Mouse (Mus musculus) skeletal muscle tissue, postnatal 0 days (tissue): Measurements from ENCODE around the gene Nsun4. TPM values are rescaled to one million over a fixed set of nuclear protein-coding genes. Genes with fewer than 3 reads are reported as not detected.

Experiments used
- polyA plus RNA-seq: library from polyadenylated mRNA; unstranded; fragments of >200 nt; fragmentation: Nextera tagmentation; extraction: Ambion mirVana; gene quantifications from 2 replicates; pipeline ENCODE4 v1.2.1, GENCODE M21; 2015

The Nsun4 gene
- polyA plus RNA-seq = 18.1 and 19.7 TPM in 2 replicates

DNA sequence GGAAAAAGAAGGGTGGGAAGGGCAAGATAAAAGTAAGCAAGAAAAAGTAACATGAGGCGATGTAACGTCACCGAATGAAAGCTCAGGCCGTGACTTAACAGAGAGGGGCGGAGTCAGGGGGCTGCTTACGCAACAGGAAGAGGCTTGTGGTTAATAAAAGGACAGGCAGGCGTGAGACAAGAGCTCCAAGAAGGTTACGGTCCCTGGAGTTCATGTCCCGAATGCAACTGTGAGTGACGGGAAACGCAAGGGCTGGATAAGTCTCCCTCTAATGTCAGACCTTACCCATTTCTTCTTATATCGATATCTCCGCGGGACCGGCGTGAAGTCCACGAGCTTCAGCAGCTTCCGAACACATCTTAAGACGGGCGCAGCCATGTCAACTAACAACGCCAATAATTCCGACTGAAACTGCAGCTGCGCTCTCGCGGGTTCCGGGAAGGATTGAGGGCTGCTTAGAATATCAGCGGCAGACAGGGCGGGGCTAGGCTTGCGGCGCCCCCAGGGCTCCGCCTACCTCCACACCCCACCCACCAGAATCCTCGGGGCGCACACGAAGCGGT is at the start of gene Nsun4:
Gene Nsun4 (minus strand): TSS at position 478 of the 563 bp plus-strand sequence.

DNA sequence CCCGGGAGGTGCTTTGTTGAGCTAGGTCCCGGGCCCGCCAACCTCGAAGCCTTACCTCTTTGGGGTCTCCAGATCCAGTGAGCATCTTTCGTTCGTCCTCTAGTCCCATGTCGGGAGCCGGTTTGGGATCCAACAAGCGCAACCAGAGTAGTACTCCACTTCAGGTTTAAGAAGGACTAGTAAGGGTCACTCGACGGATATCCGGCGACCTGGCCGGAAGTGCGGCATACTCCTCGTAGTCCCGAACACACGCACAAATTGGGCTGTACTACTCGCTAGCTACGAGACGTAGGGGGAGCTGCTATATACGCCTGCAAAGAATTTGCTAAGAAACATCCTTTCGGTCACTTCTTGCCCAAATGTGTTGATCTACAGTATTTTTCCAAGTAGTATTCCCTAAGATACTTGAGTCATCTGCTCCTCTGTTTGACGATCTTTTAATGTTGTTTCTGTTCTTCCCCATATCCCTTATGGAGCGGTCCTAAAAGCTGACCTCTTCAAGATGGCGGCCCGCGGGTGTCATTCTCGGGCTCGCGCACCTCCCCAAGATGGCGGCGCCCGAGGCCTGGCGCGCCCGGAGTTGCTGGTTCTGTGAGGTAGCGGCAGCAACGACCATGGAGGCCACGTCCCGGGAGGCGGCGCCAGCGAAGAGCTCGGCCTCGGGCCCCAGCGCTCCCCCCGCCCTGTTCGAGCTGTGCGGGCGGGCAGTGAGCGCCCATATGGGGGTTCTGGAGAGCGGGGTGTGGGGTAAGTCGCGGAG is 21.4 kb upstream of the Nsun4 start, which contains the start of the genes Uqcrh and Lrrc41:
Gene Uqcrh (minus strand): TSS at position 211 of the 760 bp plus-strand sequence.
Gene Lrrc41 (plus strand): TSS at position 409 of the 760 bp plus-strand sequence.

DNA sequence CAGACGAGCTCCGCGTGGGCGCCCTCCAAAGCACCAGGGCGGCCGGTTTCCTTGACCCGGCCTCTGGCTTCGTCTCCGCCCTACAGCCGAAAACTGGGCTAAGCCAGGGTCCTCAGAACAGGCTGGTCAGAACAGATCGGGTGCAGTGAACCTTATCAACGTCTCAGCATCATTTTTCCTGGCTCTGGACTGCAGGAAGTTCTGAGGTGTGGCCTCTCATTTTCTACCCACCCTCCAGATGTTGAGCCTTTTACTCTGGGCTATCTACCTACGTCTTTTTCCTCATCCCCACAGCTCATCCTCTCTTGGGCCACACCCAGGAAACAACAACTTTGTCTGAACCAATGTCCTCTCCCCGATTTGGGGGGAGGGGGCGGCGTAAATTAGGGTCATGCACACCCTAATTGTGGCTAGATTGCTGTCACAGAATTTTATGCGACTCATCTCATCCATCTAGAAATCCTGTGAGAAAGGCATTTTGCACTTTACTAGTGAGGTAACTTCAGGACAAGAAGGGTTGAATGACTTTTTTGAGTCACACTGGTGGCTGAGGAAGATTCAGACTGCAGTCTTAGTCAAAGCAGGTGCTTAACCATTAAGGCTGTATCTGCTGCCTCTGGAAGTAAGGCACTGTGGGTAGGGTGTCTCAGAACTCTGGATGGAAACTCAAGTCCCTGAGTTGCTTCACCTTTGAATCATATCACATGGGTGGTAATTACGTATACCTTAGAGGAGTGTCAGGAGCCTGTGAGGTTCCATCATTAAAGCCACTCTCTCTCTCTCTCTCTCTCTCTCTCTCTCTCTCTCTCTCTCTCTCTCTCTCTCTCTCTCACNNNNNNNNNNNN is 35.6 kb downstream of the Nsun4 start, which contains the start of gene Faah:
Gene Faah (minus strand): TSS at position 25 of the 845 bp plus-strand sequence.

Other genes with a start within 250 kb of the Nsun4 start
- gene Mob3c, start 225.8 kb downstream of the Nsun4 start, polyA plus RNA-seq = 6.6 TPM in 2 replicates
- 33.1 and 36.1 TPM in 2 replicates for gene Mknk1, start 214.7 kb downstream of the Nsun4 start, polyA plus RNA-seq
- gene Kncn, start 169.5 kb downstream of the Nsun4 start, polyA plus RNA-seq = not detected in 2 replicates
- gene 6430628N08Rik, start 163.2 kb downstream of the Nsun4 start, polyA plus RNA-seq = not detected in 2 replicates
- gene Dmbx1, start 114.0 kb downstream of the Nsun4 start, polyA plus RNA-seq = not detected in 2 replicates
- 0.18 and 0.29 TPM in 2 replicates for gene Faah, start 36.0 kb downstream of the Nsun4 start, polyA plus RNA-seq
- gene Uqcrh, start 21.2 kb upstream of the Nsun4 start, polyA plus RNA-seq = 990 and 1,102 TPM in 2 replicates
- 34.7 and 38.3 TPM in 2 replicates for gene Lrrc41, start 21.4 kb upstream of the Nsun4 start, polyA plus RNA-seq
- gene Rad54l, start 69.8 kb upstream of the Nsun4 start, polyA plus RNA-seq = 4.3 and 4.5 TPM in 2 replicates
- gene Pomgnt1, start 70.0 kb upstream of the Nsun4 start, polyA plus RNA-seq = 34.7 and 38.2 TPM in 2 replicates
- 1.00 and 1.2 TPM in 2 replicates for gene Lurap1, start 97.5 kb upstream of the Nsun4 start, polyA plus RNA-seq
- gene Tspan1, start 113.7 kb upstream of the Nsun4 start, polyA plus RNA-seq = 0.06 TPM in 1 of 2 replicates, not detected in the other
- not detected in 2 replicates for gene 1700042G07Rik, start 119.5 kb upstream of the Nsun4 start, polyA plus RNA-seq
- not detected in 2 replicates for gene Gm49337, start 119.5 kb upstream of the Nsun4 start, polyA plus RNA-seq
- 4.5 and 4.6 TPM in 2 replicates for gene Pik3r3, start 167.7 kb upstream of the Nsun4 start, polyA plus RNA-seq